Comparison of ENCODE assay signal across 8 mouse cellular contexts in the genomic region with DNA sequence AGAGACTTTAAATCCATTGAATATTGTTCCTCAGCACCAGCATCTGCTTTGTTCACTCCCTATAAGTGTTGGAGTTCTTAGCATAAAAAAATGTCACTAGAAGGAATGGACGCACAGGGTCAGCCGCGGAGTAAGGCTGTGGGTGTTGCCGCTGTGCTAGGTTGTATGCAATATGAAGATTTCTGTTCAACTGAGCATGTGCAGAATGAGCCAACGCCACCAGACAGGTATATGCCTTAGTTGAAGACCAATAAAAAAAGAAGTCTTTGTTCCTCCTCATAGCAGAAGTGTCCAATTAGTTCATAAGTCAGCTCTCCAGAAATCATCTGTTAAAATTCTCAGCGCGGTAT. TPM values are rescaled to one million over a fixed set of nuclear protein-coding genes. Genes with fewer than 3 reads are reported as not detected.
DNase-seq lines count a peak whose midpoint lies in the region; ATAC-seq and TF ChIP-seq lines count a peak whose summit lies in the region.

No protein-coding gene starts in this region.

- no peak for ATAC-seq in heart, embryonic 12.5 days (ENCODE audit: insufficient number of reproducible peaks, low FRiP score)
- no peak for ATAC-seq in kidney, postnatal 0 days (replicated peaks; ENCODE audit: low FRiP score, low read depth)

- peak overlapping the region; percentile 66; the same call in 1 of the 2 replicates for H3K9ac ChIP-seq in heart, embryonic 12.5 days
- no peak overlapping the region for H3K9ac ChIP-seq in kidney, postnatal 0 days (ENCODE audit: low read depth, low read length)

- H3K27me3 ChIP-seq in thymus, adult 2 months (ENCODE audit: control insufficient read depth, insufficient read depth, low read length), result no peaks in the 10 kb centered on the region
- no peaks in the 10 kb centered on the region for H3K27me3 ChIP-seq in heart, embryonic 12.5 days (replicated peaks)
- H3K27me3 ChIP-seq in kidney, postnatal 0 days (ENCODE audit: insufficient read depth, low read length), result no peaks in the 10 kb centered on the region

- H3K36me3 ChIP-seq in thymus, adult 2 months (ENCODE audit: control insufficient read depth, insufficient read depth, low read length), result no peaks in the 10 kb centered on the region
- no peaks in the 10 kb centered on the region for H3K36me3 ChIP-seq in heart, embryonic 12.5 days
- no peaks in the 10 kb centered on the region for H3K36me3 ChIP-seq in kidney, postnatal 0 days (ENCODE audit: insufficient read depth, low read length)

- peak; percentile 1 for DNase-seq in thymus, adult 2 months
- no peak for DNase-seq in thymus, adult 18-20 months
- DNase-seq in cerebellum, adult 9-11 months, result peak; percentile 55
- DNase-seq in kidney, postnatal 0 days (ENCODE audit: low spot score), result peak; percentile 13
- no peak for DNase-seq in lung, adult 2 months
- DNase-seq in Muller cell, postnatal 12 days (ENCODE audit: inconsistent ontology term), result no peak

- peaks cover 6% of the 10 kb centered on the region for H3K4me1 ChIP-seq in thymus, adult 2 months (replicated peaks; ENCODE audit: control insufficient read depth, insufficient read depth, low read length)
- no peaks in the 10 kb centered on the region for H3K4me1 ChIP-seq in heart, embryonic 12.5 days (replicated peaks)
- no peaks in the 10 kb centered on the region for H3K4me1 ChIP-seq in kidney, postnatal 0 days (replicated peaks; ENCODE audit: insufficient read depth, low read length)
- H3K4me1 ChIP-seq in lung, adult 2 months (ENCODE audit: control insufficient read depth, insufficient read depth, low read length), result no peaks in the 10 kb centered on the region
- no peaks in the 10 kb centered on the region for H3K4me1 ChIP-seq in olfactory bulb, adult 2 months (ENCODE audit: control insufficient read depth, insufficient read depth, low read length)

- H3K27ac ChIP-seq in thymus, adult 2 months (ENCODE audit: control insufficient read depth, insufficient read depth, low read length), result no peak overlapping the region
- peak overlapping the region; percentile 61 for H3K27ac ChIP-seq in heart, embryonic 12.5 days (ENCODE audit: poor library complexity, severe bottlenecking)
- 0 out of 2 replicates have a peak overlapping the region, but pooled peaks have one; percentile 54 for H3K27ac ChIP-seq in kidney, postnatal 0 days
- peak overlapping the region; percentile 87 for H3K27ac ChIP-seq in olfactory bulb, adult 2 months (ENCODE audit: insufficient read depth, low read depth, low read length)

- WGBS in thymus, adult 2 months, result 11% methylated on average over 7 of the region's 7 CpGs
- WGBS in heart, embryonic 12.5 days, result 15% methylated on average over 7 of the region's 7 CpGs
- 28% methylated on average over 7 of the region's 7 CpGs for WGBS in kidney, postnatal 0 days
- 24% methylated on average over 7 of the region's 7 CpGs for WGBS in lung, adult 2 months
- WGBS in olfactory bulb, adult 2 months, result 13% methylated on average over 7 of the region's 7 CpGs

- H3K4me3 ChIP-seq in thymus, adult 2 months (ENCODE audit: control insufficient read depth, insufficient read depth, low read length), result peak overlapping the region; percentile 74; the same call in 1 of the 2 replicates
- H3K4me3 ChIP-seq in heart, embryonic 12.5 days, result peak overlapping the region; percentile 76
- H3K4me3 ChIP-seq in kidney, postnatal 0 days (replicated peaks; ENCODE audit: low read depth, low read length), result peak overlapping the region; percentile 58
- peak overlapping the region; percentile 75 for H3K4me3 ChIP-seq in lung, adult 2 months (replicated peaks; ENCODE audit: extremely low read depth, low read depth, low read length)
- H3K4me3 ChIP-seq in olfactory bulb, adult 2 months (ENCODE audit: insufficient read depth, low read depth, low read length), result peak overlapping the region; percentile 89

- no peak for TF ChIP-seq CTCF in thymus, adult 2 months (IDR thresholded peaks at IDR 0.05; ENCODE audit: borderline replicate concordance, control insufficient read depth, extremely low read depth, insufficient read depth, low read length, poor library complexity)
- TF ChIP-seq CTCF in kidney, postnatal 0 days (IDR thresholded peaks at IDR 0.05; ENCODE audit: low read depth), result no peak
- no peak for TF ChIP-seq CTCF in lung, adult 2 months (IDR thresholded peaks at IDR 0.05; ENCODE audit: insufficient read depth, low read length)
- no peak for TF ChIP-seq CTCF in olfactory bulb, adult 2 months (IDR thresholded peaks at IDR 0.05; ENCODE audit: insufficient read depth, low read depth, low read length)

- H3K9me3 ChIP-seq in heart, embryonic 12.5 days (replicated peaks), result 0 out of 2 replicates have a peak, but pooled peaks cover 12% of the 10 kb centered on the region
- no peaks in the 10 kb centered on the region for H3K9me3 ChIP-seq in kidney, postnatal 0 days (replicated peaks; ENCODE audit: low read length)

- no peak for TF ChIP-seq POLR2A in thymus, adult 2 months (IDR thresholded peaks at IDR 0.05; ENCODE audit: control insufficient read depth, extremely low read depth, insufficient read depth, low read length, poor library complexity)
- no peak for TF ChIP-seq POLR2A in lung, adult 2 months (IDR thresholded peaks at IDR 0.05; ENCODE audit: borderline replicate concordance, extremely low read depth, low read depth, low read length)
- TF ChIP-seq POLR2A in olfactory bulb, adult 2 months (IDR thresholded peaks at IDR 0.05; ENCODE audit: insufficient read depth, low read depth, low read length), result no peak

- H3K4me2 ChIP-seq in heart, embryonic 12.5 days, result peak overlapping the region; percentile 68
- H3K4me2 ChIP-seq in kidney, postnatal 0 days (ENCODE audit: low read length), result peak overlapping the region; percentile 60

RNA-seq across cellular contexts. Expression of a gene that starts 3.7 kb away (rescaled TPM):
- 1.3 and 1.9 TPM in 2 replicates for polyA plus RNA-seq in thymus, adult 2 months (2012; rRNA removed)
- polyA plus RNA-seq in heart, embryonic 12.5 days (2016; fragmentation: Nextera tagmentation; extraction: Ambion mirVana), result 5.7 and 5.8 TPM in 2 replicates
- polyA plus RNA-seq in kidney, postnatal 0 days (2015; fragmentation: Nextera tagmentation; extraction: Ambion mirVana), result 10.7 and 11.1 TPM in 2 replicates
- 4.0 and 6.7 TPM in 2 replicates for polyA plus RNA-seq in lung, adult 2 months (2012; rRNA removed)
- not detected in 2 replicates for polyA plus RNA-seq in olfactory bulb, adult 2 months (2012; ENCODE audit: insufficient read depth, insufficient read length, low replicate concordance, missing spikeins)

Comparison
In these comparisons a context has a peak if more than half of its experiments do, and no peak if none do; other contexts are left out.
1. DNase-seq: peak in thymus, adult 2 months (single experiment), cerebellum, adult 9-11 months (single experiment) and kidney, postnatal 0 days (single experiment); none in thymus, adult 18-20 months (0 of 2), lung, adult 2 months (single experiment) and Muller cell, postnatal 12 days (single experiment).
2. Peak in every context shown above with its lines, with median percentiles within 50 percentile points of each other: H3K4me3 ChIP-seq.